Mouse (Mus musculus): ENCODE measurements around the gene Foxp1.

Foxp1 gene

GRCm38 (mm10) chr6:99519806-99520675 is 2.5 kb downstream of the Foxp1 start:
- no peak for DNase-seq

- no peak for DNase-seq
Observed at GRCm38 (mm10) chr6:99519052-99519451, 3.5 kb downstream of the Foxp1 start.

- DNase-seq: no peak
Observed at GRCm38 (mm10) chr6:99515667-99516199, 6.8 kb downstream of the Foxp1 start.

- DNase-seq: no peak
Observed at GRCm38 (mm10) chr6:99511862-99512261, 10.7 kb downstream of the Foxp1 start.

GRCm38 (mm10) chr6:99509189-99509592 is 13.3 kb downstream of the Foxp1 start:
- no peak for DNase-seq

- DNase-seq: no peak
Observed at GRCm38 (mm10) chr6:99506816-99507215, 15.7 kb downstream of the Foxp1 start.

- no peak for DNase-seq
Observed at GRCm38 (mm10) chr6:99503741-99504140, 18.8 kb downstream of the Foxp1 start.

GRCm38 (mm10) chr6:99502727-99503126 is 19.8 kb downstream of the Foxp1 start:
- DNase-seq: no peak

GRCm38 (mm10) chr6:99502314-99502713 is 20.2 kb downstream of the Foxp1 start:
- no peak for DNase-seq

- DNase-seq: no peak
Observed at GRCm38 (mm10) chr6:99500570-99501270, 21.8 kb downstream of the Foxp1 start.

- DNase-seq: no peak
Observed at GRCm38 (mm10) chr6:99498082-99498481, 24.4 kb downstream of the Foxp1 start.

GRCm38 (mm10) chr6:99496114-99496513 is 26.4 kb downstream of the Foxp1 start:
- DNase-seq: no peak

GRCm38 (mm10) chr6:99492937-99493336 is 29.6 kb downstream of the Foxp1 start:
- DNase-seq: no peak

GRCm38 (mm10) chr6:99491979-99492544 is 30.5 kb downstream of the Foxp1 start:
- DNase-seq: no peak

GRCm38 (mm10) chr6:99491146-99491545 is 31.4 kb downstream of the Foxp1 start:
- no peak for DNase-seq

GRCm38 (mm10) chr6:99489900-99490648 is 32.4 kb downstream of the Foxp1 start:
- no peak for DNase-seq

GRCm38 (mm10) chr6:99489423-99489822 is 33.1 kb downstream of the Foxp1 start:
- DNase-seq: no peak

- DNase-seq: no peak
Observed at GRCm38 (mm10) chr6:99485884-99486640, 36.5 kb downstream of the Foxp1 start.

- peak; percentile 64 for DNase-seq
Observed at GRCm38 (mm10) chr6:99485217-99485883, 37.2 kb downstream of the Foxp1 start.

GRCm38 (mm10) chr6:99484884-99485216 is 37.7 kb downstream of the Foxp1 start:
- no peak for DNase-seq

GRCm38 (mm10) chr6:99484197-99484725 is 38.3 kb downstream of the Foxp1 start:
- DNase-seq: no peak

Measured in right cerebral cortex, postnatal 25 days (tissue).